Mouse (Mus musculus): ENCODE data around the gene Safb.

DNA sequence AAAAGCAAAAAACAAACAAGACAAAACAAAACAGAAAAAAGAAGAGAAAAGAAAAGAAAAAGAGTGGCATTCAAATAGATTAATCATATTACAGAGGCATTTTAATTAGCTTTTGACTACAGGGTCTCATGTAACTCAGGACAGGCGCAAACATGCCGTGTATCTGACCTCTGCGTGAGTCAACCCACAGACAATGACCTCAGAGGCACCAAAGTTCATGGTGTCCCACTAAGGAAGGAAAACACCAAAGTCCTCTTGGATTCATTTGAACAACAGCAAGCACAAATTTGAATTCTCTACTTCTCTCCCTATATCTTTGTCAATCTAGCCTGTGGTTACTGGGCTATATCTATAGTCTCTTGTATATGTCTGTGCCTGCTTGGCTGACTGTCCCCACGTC lies 58.6 kb downstream of the Safb start:
- no peak for TF ChIP-seq CTCF (IDR thresholded peaks at IDR 0.05; ENCODE audit: extremely low read depth, insufficient read depth, low read length)
- TF ChIP-seq POLR2A (IDR thresholded peaks at IDR 0.05; ENCODE audit: extremely low read depth, insufficient read depth, low read length): no peak
